Mouse (Mus musculus) spleen, postnatal 10 days (tissue): ENCODE results near the gene Bri3bp.
"Not testable (repeated sequence)": the region's sequence is repeated elsewhere in the genome, so short reads cannot be mapped to it uniquely, and the experiment has no call there.

Experiments used
- DNase-seq, 2 experiments: peaks; one replicate each; pipeline ENCODE4 v3.0.0; 2021 to 2022; ENCODE audit warnings: low spot score in 2 of 2

Gene Bri3bp

DNA sequence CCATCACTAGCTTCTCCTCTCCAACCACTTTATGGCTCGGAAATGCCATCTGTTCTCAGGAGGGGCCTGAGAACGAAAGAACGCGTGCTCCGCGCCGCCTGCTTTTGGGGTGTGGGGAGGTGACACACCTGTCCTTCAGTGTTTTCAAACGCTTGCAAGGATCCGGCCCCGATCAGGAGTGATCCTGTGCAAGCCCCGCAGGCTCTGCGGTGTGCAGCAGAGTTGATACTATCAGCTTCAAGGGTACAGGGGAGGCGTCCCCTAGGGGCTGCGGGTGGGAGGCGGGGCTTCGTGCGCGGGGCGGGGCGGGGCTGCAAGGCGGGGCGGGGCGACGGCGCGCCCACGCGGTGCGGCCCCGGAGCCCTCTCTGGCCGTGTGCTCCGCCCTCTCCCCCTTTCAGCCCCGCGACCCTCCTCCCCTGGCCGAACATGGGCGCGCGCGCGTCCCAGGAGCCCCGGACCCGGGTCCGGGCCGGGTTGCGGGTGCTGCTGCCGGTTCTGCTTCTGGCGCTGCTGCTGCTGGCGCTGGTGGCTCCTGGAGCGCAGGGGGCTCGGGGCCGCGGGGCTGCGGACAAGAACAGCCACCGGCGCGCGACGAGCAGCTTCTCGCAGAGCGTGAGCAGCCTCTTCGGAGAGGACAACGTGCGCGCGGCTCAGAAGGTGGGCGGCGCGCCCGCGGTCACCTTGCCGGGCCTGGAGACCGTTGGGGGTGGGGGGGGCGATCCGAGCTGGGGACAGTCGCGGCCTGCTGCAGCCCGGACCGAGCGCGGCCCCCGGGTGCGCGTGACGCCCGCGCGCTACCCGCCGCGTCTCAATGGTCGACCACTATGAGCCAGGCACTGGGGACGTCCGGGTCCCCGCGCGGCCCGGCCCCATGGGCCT lies at the start of gene Bri3bp:
TSS of gene Bri3bp (plus strand) at position 335 of the 881 bp plus-strand sequence.
- DNase-seq = peak; percentile 65 to 71

DNA sequence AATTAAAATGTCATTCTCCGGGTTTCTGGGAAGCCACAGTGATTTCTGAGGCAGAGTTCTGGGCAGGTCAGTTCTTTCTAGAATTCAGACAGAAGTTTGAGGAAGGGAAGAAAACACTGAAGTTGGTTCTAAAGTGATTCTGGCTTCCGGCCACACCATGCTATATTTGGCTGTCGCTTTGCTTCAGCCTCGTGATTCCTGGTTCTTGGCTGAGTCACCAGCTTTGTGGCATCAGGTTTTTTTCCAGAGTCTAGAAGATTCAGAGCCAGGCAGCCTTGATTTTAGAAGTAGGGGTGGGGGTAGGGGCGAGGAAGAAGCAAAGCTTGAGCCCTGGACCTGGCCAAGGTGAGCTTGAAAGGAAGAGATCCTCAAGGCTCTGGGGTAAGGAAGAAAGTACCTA lies 49.8 kb upstream of the Bri3bp start:
- DNase-seq = peak in 1 of 2 experiments; percentile 28

DNA sequence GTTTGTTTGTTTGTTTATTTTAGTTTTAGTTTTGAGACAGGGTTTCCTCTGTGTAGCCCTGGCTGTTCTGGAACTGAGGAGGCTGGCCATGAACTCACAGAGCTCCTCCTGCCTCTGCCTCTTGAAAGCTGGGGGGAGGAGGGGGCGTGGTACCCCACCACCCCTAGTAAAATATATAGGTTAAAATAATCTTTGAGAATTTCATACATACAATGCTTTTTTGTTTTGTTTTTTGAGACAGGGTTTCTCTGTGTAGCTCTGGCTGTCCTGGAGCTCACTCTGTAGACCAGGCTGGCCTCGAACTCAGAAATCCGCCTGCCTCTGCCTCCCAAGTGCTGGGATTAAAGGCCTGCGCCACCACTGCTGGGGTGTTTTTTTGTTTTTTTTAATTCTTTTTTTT lies 49.2 kb upstream of the Bri3bp start:
- not testable (repeated sequence) for DNase-seq

DNA sequence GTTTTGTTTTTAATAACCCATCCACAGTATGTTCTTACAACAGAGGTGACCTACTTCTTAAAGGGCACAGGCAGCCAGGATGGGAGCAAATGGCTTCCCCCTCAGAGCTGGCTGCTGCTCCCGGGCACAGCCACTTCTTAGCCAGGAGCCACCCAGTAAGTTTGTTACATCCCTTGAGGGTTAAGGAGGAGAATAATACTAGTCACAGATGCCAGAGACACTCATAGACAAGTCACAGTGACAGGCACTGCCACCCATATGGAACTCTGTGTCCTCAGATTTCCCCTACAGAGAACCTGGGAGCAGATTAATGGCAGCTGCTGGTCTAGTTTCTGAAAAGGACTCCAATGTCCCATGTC lies 48.8 kb upstream of the Bri3bp start:
- peak in 1 of 2 experiments; percentile 40 for DNase-seq

DNA sequence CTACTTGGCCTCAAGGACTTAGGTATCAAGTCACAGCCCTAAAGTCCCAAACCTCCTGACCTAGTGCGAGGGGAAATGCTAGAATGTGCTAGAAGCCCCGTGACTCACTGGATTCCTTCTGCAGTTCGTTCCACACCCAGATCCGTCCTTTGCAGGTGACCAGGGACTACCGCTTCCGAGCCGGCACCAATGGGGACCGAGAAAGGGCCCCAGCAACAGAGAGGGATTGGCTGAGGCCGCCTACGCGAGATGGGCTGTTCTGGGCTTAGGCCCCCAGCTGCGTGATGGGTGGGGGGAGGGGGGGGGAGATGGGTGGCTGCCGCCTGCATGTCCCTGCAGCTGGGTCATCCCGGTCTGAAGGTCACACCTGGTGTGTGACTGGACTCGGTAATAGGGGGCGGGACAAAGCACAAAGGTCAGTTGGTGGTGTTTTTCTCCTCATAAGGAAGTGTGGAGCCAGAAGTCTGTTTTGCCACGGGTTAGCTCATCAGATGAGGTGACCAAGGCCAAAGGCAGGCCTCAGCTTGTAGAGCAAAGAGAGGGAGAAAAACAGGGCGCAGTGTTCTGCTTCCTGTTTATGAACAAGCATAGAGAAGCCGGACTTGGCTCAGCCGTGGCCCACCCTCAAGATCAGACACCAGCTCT lies 48.3 kb upstream of the Bri3bp start:
- peak; percentile 95 to 98 for DNase-seq

DNA sequence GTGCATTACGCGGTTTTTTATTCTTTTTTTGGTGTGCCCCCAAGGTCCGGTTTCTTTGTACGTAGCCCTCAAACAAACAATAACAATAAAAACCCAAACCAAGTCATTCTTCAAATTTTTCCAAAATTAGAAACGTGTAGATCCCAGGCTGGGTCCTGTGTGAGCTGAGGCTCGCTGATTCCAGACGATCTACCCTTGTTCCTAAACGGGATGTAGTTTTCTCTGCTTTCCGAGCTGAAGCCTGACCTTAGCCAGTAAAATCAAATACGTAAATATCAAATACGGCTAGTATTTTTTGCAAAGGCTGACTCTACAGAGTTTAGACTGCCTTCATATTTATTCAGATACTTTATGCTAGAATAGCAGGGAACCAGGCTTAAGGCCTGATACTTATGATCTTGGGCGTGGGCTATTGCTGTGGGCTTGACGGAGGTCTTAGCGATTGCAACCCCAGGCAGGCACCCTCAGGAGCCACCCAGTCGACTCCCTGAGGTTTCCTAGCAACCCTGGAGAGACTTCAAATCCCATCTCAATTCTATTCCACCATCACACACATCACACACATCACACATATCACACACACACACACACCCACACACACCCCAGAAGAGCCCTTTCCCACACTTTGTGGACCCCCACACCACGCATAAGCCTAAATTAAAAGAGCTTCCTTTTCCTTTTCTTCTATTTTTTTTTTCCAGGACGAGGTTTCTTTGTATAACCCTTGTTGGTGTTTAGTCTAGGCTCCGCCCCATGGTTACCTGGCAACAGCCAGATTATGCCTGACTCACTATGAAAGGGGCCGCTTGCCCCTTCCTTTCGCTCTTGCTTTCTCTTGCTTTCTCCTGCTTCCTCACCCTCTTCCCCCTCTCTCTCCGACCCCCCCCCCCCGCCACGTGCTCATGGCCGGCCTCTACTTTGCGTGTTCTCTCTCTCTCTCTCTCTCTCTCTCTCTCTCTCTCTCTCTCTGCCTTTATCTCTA lies 47.5 kb upstream of the Bri3bp start:
- DNase-seq = peak; percentile 56 to 85

DNA sequence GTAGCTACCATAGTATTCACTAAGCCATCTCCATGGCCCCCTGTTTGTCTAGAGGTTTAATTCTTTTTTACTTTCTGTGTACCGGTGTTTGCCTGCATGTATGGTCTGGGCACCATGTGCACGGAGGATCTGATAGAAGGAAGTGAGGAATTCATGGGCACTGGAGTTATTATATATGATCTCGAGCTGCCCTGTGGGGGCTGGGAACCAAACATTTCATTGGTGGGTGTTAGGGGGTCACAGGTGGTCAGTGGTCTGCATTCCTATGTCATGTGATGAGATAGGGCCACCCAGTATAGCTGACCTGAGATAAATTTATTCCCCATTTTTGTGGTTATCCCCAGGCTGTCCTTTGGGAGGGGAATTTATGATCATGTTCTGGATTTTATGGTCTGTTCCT lies 46.4 kb upstream of the Bri3bp start:
- no peak for DNase-seq

DNA sequence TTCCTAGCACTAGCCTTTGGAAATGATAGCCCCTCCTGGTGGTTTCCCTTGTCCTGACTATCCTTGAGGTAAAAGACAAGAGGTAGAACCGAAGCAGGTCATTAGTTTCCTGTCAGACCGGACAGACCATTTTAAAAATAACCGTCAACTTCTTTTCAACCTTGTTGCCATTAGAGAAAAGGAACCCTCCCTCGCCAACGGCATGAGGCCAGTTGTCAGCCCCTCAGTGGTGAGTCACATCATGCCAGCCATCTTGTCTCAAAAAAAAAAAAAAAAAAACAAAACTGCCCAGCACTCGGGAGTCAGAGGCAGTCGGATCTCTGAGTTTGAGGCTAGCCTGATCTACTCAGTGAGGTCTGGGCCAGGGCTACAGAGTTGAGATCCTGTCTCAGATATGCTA lies 40.5 kb upstream of the Bri3bp start:
- no peak for DNase-seq

DNA sequence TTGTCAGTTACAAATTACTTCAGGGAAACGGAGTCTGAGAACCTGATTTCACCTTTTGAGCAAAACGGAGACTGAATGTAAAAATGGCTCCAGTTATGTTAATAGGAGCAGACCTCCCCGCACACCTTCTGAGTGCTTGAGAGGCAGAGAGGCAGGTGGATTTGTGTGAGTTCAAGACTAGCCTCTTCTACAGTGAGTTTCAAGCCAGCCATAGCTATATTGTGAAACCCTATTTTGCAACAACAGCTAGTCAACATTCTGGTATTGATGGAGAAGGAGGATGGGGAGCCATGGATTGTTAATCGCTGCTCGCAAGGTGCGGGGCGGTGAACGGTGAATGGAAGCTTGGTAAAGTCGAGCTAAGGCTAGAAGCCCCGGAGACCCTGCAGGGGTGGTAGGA lies 38.9 kb upstream of the Bri3bp start:
- DNase-seq = no peak

DNA sequence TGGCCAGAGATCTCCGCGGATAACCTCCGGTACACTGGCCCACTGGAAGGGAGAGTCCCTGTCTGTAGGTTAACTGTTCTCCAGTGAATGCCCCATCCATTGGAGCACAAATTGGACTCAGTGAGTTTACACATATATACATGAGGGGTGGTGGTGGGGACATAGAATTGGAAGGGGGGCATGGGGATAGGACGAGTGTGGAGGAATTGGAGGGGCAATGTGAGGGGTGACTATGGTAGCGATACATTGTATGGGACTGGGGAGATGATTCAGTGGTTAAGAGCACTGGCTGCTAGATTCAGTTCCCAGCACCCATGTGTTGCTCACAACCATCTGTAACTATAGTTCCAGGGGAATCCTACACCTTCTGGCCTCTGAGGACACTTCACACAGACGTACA lies 38.4 kb upstream of the Bri3bp start:
- no peak for DNase-seq

DNA sequence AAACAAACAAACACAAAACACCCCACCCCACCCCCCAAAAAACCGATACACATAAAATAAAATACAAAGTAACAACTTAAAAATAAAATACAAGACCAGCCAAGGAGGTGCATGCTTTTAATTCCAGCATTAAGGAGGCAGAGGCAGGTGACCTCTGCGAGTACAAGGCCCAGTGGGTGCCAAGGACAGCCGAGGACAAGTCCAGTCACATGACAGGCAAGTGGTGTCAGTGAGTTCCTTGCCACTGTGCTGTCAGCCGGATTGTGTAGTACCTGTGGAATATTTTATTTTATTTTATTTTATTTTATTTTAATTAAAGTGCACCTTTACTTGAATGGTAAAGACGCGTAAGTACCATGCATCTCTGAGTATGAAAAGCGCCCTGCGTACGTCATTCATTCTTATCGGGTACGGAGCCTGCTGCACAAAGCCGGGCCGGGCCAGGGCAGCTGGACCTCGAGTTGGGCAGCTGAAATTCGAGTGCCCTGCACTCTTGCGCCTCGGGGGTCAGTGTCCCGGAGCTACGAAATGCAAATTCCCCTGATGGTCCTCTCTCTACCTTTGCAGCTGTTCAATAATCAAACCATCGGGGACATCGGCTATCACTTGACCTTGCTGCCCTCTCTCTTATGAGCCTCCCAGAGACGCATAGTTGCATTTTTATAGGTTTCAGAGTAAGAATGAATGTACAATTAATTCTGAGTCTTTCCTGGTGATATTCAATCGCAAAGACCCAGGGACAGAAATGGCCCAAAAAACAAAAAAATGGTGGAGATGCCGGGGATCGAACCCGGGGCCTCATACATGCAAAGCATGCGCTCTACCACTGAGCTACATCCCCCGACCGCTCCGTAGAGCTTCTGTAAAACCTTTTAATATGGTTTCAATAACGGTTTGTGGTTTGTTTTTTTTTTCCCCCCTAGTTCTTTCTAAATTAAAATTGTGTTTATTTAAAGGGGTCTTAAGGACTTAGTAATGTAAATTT lies 37.6 kb upstream of the Bri3bp start:
- DNase-seq = peak; percentile 71 to 78

DNA sequence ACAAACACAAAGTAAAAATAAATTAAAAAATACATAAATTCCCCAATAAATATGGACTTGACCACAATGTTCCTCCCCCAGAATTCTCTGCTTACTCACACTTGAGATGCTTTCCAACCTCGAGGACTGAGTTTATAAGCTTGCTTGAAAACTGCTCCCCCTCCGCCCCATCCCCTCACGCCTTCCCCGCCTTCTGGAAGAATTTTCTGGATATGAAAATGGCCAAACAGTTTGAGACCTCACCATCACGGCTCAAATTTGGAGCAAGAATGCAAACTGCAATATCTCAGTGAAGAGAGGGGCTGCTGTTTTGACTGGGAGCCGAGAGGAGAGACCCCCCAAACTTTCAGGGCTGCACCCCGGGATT lies 36.8 kb upstream of the Bri3bp start:
- DNase-seq = no peak

DNA sequence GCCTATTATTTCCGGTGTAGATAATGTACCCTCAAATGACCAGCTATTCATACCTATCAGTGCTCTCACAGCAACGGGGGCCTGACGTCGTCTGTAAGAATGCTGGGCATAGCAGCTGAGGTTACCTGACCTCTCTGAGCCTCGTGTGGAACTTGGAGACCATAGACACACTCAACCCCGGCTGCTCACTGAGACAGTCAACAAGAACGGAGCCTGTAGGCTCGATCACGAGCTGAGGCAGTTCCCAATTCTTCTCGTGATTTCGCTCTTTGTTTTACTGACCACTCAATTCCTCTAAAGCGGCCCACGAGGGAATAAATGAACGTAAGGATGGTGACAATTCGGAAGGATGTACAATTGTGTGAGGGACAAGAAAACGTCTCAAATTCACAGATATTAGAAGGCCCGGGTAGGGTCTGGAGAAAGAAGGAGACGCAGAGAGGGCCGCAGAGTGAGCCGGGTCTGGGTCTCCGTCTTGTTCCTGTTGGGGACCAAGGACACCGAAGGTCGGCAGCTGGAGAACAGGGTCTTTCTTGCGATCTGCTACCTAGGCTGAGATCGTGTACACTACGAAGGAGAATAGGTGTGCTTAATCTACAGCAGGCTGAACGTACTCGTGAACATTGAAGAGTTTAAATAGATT lies 36.3 kb upstream of the Bri3bp start:
- peak; percentile 59 to 86 for DNase-seq

DNA sequence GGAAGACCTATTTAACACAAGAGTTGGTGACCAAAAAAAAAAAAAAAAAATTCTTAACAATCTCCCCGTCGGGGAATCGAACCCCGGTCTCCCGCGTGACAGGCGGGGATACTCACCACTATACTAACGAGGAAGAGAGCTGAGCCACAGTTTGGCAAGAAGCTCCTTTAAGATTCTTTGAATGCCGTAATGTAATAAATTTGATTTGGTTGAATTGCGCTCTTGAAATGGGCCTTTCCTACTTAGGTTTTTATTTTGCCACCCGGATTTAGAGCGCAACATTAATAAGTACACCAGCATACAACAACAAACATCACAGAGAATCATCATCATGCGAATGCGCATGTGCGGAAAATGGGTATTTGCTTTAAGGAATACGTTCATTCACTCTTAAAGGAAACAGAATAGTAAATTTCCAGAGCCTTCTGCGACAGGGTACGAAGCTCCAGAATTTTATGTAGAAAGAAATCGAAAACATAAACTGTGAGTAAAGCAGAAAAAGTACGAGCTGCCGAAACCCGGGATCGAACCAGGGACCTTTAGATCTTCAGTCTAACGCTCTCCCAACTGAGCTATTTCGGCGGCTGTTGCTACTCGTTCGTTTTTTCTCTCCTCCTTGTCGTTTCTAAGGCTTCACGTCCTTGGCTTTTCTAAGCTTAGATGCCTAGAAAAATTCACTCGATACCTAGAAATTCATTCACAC lies 35.7 kb upstream of the Bri3bp start:
- peak; percentile 89 to 90 for DNase-seq

DNA sequence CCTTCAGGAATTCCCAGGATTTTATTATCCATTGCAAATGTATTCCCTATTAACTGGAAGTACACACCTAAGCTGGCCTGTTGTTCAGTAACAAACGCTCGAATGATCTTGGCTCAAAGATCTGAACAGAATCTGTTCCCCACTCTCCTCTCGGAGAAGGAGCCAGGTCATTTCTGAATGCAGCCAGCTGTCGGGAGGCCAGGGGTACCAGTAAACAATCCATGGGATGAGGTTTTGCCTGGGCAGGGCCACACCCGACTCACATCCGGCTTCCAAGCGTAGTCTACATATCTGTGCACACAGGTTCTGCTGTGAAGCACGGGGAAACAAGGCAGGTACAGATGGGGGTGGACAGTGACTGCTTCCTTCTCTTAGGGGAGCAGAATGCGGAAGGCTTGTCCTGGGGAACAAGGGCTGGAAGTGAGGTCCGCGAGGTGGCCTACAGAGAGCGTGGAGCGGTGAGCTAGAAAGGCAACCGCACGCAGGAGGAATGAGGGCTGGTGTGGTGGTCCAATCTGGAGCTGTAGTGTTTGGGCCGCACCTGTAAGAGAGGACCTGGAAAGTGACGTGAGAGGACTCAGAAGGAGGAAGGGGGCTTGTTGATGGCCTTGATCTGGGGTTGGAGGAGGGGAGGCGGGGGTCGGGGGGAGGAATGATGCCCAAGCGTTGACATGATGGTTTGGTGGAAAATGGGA lies 34.9 kb upstream of the Bri3bp start:
- peak; percentile 69 to 79 for DNase-seq

DNA sequence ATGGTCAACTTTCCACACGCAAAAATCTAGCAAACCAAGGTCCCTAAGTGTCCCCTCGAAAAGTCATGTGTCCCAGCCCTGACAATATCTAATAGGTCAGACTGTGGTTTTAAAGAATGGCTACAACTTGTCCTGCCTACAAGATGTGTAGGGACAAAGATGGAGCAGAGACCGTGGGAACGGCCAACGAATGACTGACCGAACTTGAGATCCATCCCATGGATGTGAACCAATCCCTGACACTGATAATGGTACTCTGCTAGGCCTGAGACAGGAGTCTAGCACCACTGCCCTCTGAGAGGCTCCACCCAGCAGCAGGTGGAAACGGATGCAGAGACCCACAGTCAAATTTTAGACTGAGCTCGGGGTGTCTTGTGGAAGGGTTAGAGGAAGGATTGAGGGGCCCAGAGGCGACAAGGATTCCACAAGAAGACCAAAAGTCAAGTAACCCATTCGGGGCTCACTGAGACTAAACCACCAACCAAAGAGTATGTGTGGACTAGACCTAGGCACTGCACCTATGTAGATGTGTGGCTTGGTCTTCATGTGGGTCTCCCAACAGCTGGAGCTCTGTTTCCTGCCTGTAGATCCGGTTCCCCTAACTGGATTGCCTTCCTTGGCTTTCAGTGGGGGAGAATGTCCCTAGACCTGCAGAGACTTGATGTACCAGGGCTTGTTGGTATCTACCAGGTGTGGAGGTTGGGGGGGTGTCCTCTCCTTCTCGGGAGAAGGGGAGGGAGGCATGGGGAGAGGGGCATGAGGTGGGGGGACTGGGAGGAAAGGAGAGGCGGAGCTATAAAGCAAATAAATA lies 34.1 kb upstream of the Bri3bp start:
- no peak for DNase-seq

DNA sequence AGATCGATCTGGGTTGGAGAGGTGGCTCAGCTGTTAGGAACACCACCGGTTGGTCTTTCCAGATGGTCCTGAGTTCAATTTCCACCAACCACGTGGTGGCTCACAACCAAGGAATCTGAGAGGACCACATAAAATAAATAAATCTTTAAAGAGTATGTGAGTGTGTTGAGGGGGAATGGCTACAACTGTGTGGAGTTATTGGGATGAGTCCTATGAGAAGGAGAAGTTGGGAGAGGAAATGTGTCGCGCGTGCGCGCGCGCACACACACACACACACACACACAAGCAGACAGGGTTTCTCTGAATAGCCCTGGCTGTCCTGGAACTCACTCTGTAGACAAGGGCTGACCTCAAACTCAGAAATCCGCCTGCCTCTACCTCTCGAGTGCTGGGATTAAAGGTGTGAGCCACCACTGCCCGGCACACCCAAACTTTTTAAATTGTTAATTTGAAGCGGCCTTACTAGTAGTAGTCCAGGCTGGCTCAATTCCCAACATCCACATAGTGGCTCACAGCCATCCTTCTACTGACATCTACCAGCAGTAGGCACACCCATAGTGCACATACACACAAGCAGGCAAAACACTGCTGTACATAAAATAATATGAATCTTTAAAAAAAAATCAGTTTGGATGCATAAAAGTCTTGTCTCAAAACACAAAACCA lies 33.3 kb upstream of the Bri3bp start:
- DNase-seq = no peak

DNA sequence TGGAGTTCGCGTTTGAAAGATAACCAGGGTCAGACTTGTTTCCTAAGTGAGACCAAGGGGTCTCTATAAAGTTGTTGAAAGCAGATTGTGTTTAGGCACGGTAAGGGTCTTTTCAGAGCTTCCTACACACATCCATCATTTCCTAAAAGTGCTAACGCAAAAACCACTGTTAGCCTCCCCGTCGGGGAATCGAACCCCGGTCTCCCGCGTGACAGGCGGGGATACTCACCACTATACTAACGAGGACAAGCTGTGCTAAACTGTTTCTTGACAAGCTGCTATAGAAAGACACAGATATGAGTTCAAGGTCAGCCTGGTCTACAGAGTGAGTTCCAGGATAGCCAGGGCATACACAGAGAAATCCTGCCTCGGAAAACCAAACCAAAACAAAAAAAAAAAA lies 32.5 kb upstream of the Bri3bp start:
- peak; percentile 83 to 89 for DNase-seq
